Mouse (Mus musculus): ENCODE measurements around the gene Btf3. TPM values are rescaled to one million over a fixed set of nuclear protein-coding genes. Genes with fewer than 3 reads are reported as not detected.

Gene Btf3
- polyA plus RNA-seq, 1 experiment, result 1,169 TPM

DNA sequence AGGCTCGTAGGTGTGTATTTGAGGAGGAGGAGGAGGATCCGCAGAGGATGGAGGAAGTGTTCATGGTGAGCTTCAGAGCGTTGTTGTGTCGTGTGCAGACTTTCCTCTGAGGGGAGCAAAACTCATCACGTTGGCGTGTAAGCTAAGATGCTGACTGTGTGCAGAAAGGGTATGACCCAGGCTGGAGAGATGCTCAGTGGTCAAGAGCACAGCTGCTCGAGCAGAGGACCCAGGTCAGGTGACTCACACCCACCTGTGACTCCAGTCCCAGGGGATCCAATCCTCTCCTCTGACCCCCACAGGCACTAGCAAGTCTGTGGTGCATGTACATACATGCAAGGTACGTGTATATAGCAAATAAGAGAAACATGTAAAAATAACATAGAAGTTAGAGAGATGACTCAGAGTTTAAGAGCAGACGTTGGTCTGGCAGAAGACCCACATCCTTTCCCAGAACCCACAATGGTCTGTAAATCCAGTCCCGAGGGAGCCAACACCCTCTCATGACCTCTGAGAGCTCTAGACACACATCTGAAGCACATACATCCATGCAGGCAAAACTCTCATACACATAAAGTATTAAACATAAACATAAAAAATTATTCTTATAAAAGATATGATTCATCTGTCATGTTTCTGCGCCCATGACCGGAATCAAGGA lies 35.7 kb downstream of the Btf3 start:
- H3K9ac ChIP-seq (ENCODE audit: low read depth, poor library complexity, severe bottlenecking), result no peak overlapping the region
- TF ChIP-seq POLR2A (IDR thresholded peaks at IDR 0.05; ENCODE audit: insufficient read depth, low read length), result no peak
- TF ChIP-seq CTCF (IDR thresholded peaks at IDR 0.05; ENCODE audit: low read depth, low read length), result no peak
- TF ChIP-seq EP300 (IDR thresholded peaks at IDR 0.05; ENCODE audit: insufficient read depth, low read depth, low read length), result no peak
- no peaks in the 10 kb centered on the region; the same call in 1 of the 2 replicates for H3K27me3 ChIP-seq (ENCODE audit: control insufficient read depth, insufficient read depth, low read length, poor library complexity, severe bottlenecking)
- H3K4me1 ChIP-seq (ENCODE audit: control insufficient read depth, insufficient read depth, low read length), result no peaks in the 10 kb centered on the region
- H3K36me3 ChIP-seq (ENCODE audit: control insufficient read depth, insufficient read depth, low read length, poor library complexity, severe bottlenecking), result no peaks in the 10 kb centered on the region
- no peak overlapping the region for H3K27ac ChIP-seq (ENCODE audit: insufficient read depth, low read length)
- no peaks in the 10 kb centered on the region for H3K9me3 ChIP-seq (replicated peaks; ENCODE audit: control insufficient read depth, insufficient read depth, low read length, poor library complexity, severe bottlenecking)
- H3K4me3 ChIP-seq (ENCODE audit: low read depth, low read length), result no peak overlapping the region

DNA sequence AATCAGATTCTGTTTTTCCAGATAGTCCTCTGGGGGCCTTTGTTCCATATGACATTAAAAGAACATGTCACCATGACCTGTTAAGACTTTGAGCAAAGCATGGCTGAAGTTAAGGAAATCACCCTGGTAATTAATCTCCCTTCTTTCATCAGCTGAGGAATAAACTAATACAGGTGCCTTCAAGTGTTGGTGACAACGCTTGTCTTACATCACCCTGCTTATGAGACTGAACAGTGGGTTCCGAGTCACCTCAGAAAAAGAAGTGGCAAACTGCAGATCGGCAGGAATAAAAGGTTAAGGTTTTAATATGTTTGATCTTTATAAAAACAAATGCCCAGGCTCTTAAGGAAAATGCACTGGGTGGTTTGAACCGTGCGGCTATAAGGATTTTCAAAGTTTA lies 37.1 kb downstream of the Btf3 start, which contains the start of gene Gm21976:
Gene Gm21976, plus strand, starts transcription at position 202 of the 400 bp plus-strand sequence.
- Histone ChIP-seq H3K4me3 (ENCODE audit: low read depth, low read length) (no peak within 1 kb of the TSS), H3K27ac (ENCODE audit: insufficient read depth, low read length) (no peak within 1 kb of the TSS), H3K4me1 (ENCODE audit: control insufficient read depth, insufficient read depth, low read length) (no peaks in the 10 kb centered on the region), H3K36me3 (ENCODE audit: control insufficient read depth, insufficient read depth, low read length, poor library complexity, severe bottlenecking) (no peaks in the 10 kb centered on the region), H3K9me3 (replicated peaks; ENCODE audit: control insufficient read depth, insufficient read depth, low read length, poor library complexity, severe bottlenecking) (no peaks in the 10 kb centered on the region), H3K9ac (ENCODE audit: low read depth, poor library complexity, severe bottlenecking) (no peak within 1 kb of the TSS), H3K27me3 (ENCODE audit: control insufficient read depth, insufficient read depth, low read length, poor library complexity, severe bottlenecking) (no peaks in the 10 kb centered on the region; the same call in 1 of the 2 replicates)
- TF ChIP-seq CTCF (IDR thresholded peaks at IDR 0.05; ENCODE audit: low read depth, low read length) (no peak), POLR2A (IDR thresholded peaks at IDR 0.05; ENCODE audit: insufficient read depth, low read length) (no peak), EP300 (IDR thresholded peaks at IDR 0.05; ENCODE audit: insufficient read depth, low read depth, low read length) (no peak)

DNA sequence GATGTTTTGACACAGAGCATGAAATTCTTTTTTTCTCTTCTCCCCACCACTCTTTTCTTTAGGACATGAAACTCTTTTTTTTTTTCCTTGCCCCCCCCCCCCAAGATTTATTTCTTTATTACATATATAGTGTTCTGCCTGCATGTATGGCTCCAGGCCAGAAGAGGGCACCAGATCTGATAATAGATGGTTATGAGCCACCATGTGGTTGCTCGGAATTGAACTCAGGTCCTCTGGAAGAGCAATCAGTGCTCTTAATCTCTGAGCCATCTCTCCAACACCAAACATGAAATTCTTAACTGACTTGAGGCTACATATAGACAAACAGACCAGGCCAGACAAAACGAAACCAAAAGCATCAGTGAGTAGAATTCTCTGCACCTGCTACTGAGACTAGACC lies 39.3 kb downstream of the Btf3 start:
- Histone ChIP-seq H3K9me3 (replicated peaks; ENCODE audit: control insufficient read depth, insufficient read depth, low read length, poor library complexity, severe bottlenecking) (no peaks in the 10 kb centered on the region), H3K27me3 (ENCODE audit: control insufficient read depth, insufficient read depth, low read length, poor library complexity, severe bottlenecking) (no peaks in the 10 kb centered on the region; the same call in 1 of the 2 replicates), H3K27ac (ENCODE audit: insufficient read depth, low read length) (no peak overlapping the region), H3K36me3 (ENCODE audit: control insufficient read depth, insufficient read depth, low read length, poor library complexity, severe bottlenecking) (peaks cover 6% of the 10 kb centered on the region), H3K9ac (ENCODE audit: low read depth, poor library complexity, severe bottlenecking) (no peak overlapping the region), H3K4me3 (ENCODE audit: low read depth, low read length) (no peak overlapping the region), H3K4me1 (ENCODE audit: control insufficient read depth, insufficient read depth, low read length) (no peaks in the 10 kb centered on the region)
- TF ChIP-seq EP300 (IDR thresholded peaks at IDR 0.05; ENCODE audit: insufficient read depth, low read depth, low read length) (no peak), POLR2A (IDR thresholded peaks at IDR 0.05; ENCODE audit: insufficient read depth, low read length) (no peak), CTCF (IDR thresholded peaks at IDR 0.05; ENCODE audit: low read depth, low read length) (no peak)

DNA sequence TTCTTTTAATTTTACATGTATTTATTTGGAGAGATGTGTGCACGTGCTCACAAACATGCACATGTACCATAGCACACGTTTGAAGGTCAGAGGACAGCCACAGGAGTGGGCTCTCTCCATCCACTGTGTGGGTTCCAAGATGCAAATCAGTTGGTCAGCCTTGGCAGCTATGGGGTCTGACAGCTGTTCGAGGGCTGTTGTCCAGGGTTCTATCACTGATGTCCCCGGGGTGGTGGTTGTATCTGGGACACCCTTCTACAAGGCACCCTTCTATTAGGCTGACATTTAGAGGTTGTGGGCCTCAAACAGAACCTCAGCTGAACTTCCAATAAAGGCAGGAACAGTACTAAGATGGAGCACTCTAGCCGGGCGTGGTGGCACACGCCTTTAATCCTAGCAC lies 40.6 kb downstream of the Btf3 start:
- Histone ChIP-seq H3K9ac (ENCODE audit: low read depth, poor library complexity, severe bottlenecking) (no peak overlapping the region), H3K27ac (ENCODE audit: insufficient read depth, low read length) (no peak overlapping the region), H3K36me3 (ENCODE audit: control insufficient read depth, insufficient read depth, low read length, poor library complexity, severe bottlenecking) (peaks cover 8% of the 10 kb centered on the region), H3K4me3 (ENCODE audit: low read depth, low read length) (no peak overlapping the region), H3K9me3 (replicated peaks; ENCODE audit: control insufficient read depth, insufficient read depth, low read length, poor library complexity, severe bottlenecking) (no peaks in the 10 kb centered on the region), H3K4me1 (ENCODE audit: control insufficient read depth, insufficient read depth, low read length) (no peaks in the 10 kb centered on the region), H3K27me3 (ENCODE audit: control insufficient read depth, insufficient read depth, low read length, poor library complexity, severe bottlenecking) (no peaks in the 10 kb centered on the region; the same call in 1 of the 2 replicates)
- TF ChIP-seq POLR2A (IDR thresholded peaks at IDR 0.05; ENCODE audit: insufficient read depth, low read length), result no peak
- no peak for TF ChIP-seq CTCF (IDR thresholded peaks at IDR 0.05; ENCODE audit: low read depth, low read length)
- TF ChIP-seq EP300 (IDR thresholded peaks at IDR 0.05; ENCODE audit: insufficient read depth, low read depth, low read length), result no peak

DNA sequence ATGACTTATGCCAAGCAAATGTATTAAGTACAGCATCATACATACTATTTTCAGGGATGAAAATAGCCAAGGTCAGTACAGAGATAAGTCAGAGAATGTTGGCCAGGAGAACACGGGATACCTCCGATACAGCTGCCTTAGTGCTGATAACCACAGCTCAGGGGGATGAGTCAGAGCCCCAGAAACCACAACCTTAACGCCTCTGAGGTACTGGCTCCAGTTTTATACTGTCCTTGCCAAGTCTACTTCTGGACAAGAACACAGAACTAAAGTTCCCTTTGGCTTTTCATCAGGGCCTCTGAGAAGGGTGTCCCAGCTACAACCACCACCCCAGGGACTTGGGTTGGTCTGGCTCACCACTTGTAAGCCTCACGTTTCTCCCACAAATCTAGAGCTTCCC lies 41.2 kb downstream of the Btf3 start:
- H3K9ac ChIP-seq (ENCODE audit: low read depth, poor library complexity, severe bottlenecking), result no peak overlapping the region
- H3K36me3 ChIP-seq (ENCODE audit: control insufficient read depth, insufficient read depth, low read length, poor library complexity, severe bottlenecking), result peaks cover 8% of the 10 kb centered on the region
- H3K9me3 ChIP-seq (replicated peaks; ENCODE audit: control insufficient read depth, insufficient read depth, low read length, poor library complexity, severe bottlenecking), result no peaks in the 10 kb centered on the region
- H3K27me3 ChIP-seq (ENCODE audit: control insufficient read depth, insufficient read depth, low read length, poor library complexity, severe bottlenecking), result no peaks in the 10 kb centered on the region; the same call in 1 of the 2 replicates
- H3K4me3 ChIP-seq (ENCODE audit: low read depth, low read length), result no peak overlapping the region
- no peaks in the 10 kb centered on the region for H3K4me1 ChIP-seq (ENCODE audit: control insufficient read depth, insufficient read depth, low read length)
- no peak for TF ChIP-seq EP300 (IDR thresholded peaks at IDR 0.05; ENCODE audit: insufficient read depth, low read depth, low read length)
- no peak for TF ChIP-seq POLR2A (IDR thresholded peaks at IDR 0.05; ENCODE audit: insufficient read depth, low read length)
- no peak for TF ChIP-seq CTCF (IDR thresholded peaks at IDR 0.05; ENCODE audit: low read depth, low read length)
- H3K27ac ChIP-seq (ENCODE audit: insufficient read depth, low read length), result no peak overlapping the region

DNA sequence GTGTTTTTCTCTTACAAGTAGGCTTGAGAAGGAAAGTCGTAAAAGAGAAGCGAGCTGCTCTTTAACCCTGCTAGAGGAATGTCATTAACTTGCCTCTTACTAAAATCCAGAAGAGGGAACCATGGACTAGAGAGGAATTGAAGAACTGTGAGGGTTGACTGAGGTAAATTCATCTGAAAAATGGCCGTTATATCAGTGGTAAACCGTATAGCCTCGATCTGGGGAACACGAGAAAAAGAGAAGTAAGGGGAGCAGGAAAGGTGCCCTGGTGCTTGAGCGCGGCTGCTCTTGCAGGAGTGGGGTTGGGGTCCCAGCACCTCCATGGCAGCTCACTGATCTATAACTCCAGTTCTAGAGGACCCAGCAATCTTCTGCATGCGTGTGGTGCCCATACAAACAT lies 42.8 kb downstream of the Btf3 start:
- Histone ChIP-seq H3K9me3 (replicated peaks; ENCODE audit: control insufficient read depth, insufficient read depth, low read length, poor library complexity, severe bottlenecking) (no peaks in the 10 kb centered on the region), H3K27ac (ENCODE audit: insufficient read depth, low read length) (no peak overlapping the region), H3K4me1 (ENCODE audit: control insufficient read depth, insufficient read depth, low read length) (no peaks in the 10 kb centered on the region), H3K4me3 (ENCODE audit: low read depth, low read length) (no peak overlapping the region), H3K27me3 (ENCODE audit: control insufficient read depth, insufficient read depth, low read length, poor library complexity, severe bottlenecking) (no peaks in the 10 kb centered on the region; the same call in 1 of the 2 replicates), H3K9ac (ENCODE audit: low read depth, poor library complexity, severe bottlenecking) (no peak overlapping the region), H3K36me3 (ENCODE audit: control insufficient read depth, insufficient read depth, low read length, poor library complexity, severe bottlenecking) (peaks cover 8% of the 10 kb centered on the region)
- no peak for TF ChIP-seq CTCF (IDR thresholded peaks at IDR 0.05; ENCODE audit: low read depth, low read length)
- no peak for TF ChIP-seq EP300 (IDR thresholded peaks at IDR 0.05; ENCODE audit: insufficient read depth, low read depth, low read length)
- no peak for TF ChIP-seq POLR2A (IDR thresholded peaks at IDR 0.05; ENCODE audit: insufficient read depth, low read length)

All from ES-Bruce4 (cell line).